Mouse (Mus musculus) thymus, postnatal 10 days (tissue): Measurements from ENCODE around the gene Dclre1a.
"Not testable (repeated sequence)": the region's sequence is repeated elsewhere in the genome, so short reads cannot be mapped to it uniquely, and the experiment has no call there.

Source experiments
- DNase-seq, 2 experiments: peaks; one replicate each; pipeline ENCODE4 v3.0.0; 2021; ENCODE audit warnings: low spot score in 2 of 2

Dclre1a gene

DNA sequence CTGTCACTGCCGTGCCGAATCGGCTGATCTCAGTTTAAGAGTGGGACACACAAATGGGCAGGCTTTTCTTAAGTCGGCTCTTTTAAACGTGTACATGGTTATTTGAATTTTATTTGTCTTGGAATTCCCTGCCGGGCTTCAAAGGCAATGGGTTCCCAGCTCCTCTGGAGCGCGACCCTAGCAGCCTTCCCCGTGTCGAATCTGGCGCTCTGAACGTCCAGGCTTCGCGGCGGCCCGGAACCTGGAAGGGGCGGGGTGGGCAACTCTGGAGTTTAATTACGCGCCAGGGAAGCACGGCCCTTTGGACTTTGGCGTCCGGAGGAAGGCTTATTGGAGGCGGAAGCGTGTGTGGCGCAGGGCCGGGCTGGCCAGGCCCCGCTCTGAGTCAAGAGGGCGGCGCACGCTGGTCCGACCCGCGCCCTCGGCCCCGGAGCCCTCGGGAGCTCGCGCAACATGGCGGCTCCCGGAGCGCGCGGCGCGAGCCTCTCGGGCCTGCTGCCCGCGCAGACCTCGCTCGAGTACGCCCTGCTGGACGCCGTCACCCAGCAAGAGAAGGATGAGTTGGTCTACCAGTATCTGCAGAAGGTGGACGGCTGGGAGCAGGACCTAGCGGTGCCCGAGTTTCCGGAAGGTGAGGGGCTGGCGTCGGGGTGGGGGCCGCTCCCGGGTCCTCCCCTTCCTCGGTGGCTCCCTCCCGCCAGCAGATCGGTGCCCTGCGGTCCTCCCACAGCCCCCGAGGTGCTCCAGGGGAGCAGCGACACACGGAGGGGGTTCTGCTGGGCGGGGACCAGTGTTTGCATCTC, 409 bp upstream of the Dclre1a start, which contains the start of gene Nhlrc2:
Gene Nhlrc2 (plus strand): TSS at position 32 of the 803 bp plus-strand sequence.
- peak; percentile 58 to 66 for DNase-seq

DNA sequence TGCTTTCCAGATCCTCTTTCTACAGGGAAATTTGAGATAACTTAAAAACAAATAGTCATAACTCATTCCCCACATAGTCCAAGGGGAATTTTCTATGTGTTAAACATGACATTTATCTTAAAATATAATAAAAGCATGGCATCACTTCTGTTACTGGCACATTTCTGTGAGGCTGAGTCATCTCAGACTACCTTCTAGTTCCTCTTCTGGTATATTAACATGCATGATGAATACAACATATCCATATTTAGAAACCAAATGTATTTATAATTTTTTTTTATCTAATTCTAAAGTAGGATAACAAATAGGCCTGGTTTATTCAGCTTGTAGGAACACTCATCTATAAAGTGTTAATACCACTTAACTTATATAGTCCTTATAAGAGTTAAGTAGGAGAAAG, 2.0 kb downstream of the Dclre1a start:
- no peak for DNase-seq

DNA sequence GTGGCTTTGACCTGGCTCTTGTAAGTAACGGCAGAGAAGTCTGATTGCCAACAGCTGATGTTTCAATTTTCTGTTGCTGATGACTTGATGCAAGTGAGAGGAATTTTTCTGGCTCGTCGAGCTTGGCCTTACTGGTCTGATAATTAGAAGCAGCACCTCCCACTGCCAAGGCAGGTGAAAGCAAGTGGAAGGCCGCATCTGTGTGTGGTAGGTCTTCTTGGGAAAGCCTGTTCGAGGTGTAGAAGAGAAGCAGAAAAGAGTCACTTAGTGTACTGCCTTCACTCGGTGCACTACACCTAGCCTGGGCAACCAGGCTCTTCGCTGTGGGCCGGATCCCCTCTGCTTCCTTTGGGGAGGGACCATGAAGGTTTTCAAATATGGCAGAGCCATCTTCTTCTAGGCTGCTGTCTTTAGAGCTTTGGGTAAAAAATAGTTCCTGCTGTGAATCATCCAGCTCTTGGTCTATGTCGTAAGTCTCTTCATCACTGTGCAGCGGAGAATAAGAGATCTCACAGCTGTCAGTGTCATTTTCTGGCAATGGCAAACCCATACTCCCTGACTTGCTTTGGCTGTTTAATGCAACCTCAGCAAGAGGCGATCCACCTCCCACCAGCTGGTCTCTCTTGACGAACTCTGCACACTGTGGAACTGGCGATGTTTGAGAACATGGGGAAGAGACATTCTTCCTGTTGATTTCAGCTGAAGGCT, 3.2 kb downstream of the Dclre1a start:
- DNase-seq = no peak

DNA sequence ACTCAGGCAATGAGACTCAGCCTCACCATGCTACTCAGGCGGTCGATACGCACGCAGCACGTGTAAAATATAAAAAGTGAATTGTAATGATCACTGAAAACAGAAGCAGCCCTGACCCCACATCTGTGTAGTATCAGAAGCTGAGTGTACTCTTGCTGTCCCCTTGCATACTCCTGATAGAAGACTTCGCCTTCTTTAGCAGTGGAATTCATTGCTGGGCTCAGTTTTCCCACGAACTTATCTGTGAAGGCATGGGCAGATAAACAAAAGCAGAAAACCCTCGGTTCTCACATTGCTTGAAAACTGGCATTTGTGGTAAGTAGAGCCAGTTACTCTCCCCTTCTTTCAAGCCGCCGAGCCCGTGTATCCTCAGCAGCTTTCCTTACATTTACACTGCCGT, 4.7 kb downstream of the Dclre1a start:
- DNase-seq = no peak

DNA sequence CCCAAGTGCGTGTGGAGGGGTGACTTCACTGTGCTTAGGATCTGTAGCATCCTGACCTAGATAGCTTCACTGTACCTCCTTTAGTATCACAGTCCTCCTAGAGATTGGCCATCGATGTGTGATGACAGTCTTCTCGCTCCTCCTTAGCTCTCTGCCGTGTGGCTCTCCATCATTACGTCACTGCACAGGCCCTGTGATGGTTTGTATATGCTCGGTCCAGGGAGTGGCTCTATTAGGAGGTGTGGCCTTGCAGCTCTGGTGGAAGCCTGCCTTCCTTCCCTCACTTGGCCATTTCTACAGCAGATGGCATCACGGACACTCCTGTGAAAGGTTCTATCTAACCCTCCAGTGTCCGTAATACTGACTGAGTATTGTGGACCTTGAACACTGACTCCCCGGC, 12.3 kb downstream of the Dclre1a start:
- no peak for DNase-seq

DNA sequence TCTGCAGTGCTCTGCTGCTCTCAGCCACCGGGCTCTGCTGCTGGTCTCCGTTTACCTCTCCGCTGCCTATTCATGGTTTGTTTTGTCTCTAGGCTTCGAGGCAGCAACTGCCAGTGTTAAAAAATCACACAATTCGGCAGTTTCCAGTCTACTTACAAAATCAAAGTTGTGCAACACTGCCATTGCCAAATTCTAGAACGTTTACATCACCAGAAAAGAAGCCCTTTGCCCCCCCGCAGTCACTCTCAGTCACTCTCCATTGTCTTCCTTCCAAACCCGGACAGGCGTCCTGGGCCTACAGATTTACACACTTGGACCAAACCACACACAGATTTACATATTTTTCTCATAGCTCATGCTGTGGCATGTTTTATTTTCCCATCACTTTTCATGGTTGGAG, 13.0 kb downstream of the Dclre1a start:
- no peak for DNase-seq

DNA sequence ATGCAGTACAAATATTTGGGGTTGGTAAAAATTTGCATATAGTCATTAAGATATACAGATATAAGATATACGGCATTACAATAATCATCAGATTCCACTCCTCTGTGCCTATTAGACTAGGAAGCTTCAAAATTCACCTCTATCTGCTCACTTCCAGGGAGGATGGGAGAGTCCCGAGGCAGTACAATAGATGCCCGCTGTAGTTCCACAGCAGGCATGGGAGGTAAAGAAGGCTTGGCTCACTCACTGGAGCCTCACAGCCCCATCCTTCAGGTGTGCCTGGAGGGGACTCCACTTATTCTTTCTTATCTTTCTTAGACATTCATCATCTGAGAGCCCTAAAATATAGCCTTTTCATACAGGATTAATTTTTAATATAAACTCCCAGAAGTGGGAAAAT, 13.7 kb downstream of the Dclre1a start:
- no peak for DNase-seq

DNA sequence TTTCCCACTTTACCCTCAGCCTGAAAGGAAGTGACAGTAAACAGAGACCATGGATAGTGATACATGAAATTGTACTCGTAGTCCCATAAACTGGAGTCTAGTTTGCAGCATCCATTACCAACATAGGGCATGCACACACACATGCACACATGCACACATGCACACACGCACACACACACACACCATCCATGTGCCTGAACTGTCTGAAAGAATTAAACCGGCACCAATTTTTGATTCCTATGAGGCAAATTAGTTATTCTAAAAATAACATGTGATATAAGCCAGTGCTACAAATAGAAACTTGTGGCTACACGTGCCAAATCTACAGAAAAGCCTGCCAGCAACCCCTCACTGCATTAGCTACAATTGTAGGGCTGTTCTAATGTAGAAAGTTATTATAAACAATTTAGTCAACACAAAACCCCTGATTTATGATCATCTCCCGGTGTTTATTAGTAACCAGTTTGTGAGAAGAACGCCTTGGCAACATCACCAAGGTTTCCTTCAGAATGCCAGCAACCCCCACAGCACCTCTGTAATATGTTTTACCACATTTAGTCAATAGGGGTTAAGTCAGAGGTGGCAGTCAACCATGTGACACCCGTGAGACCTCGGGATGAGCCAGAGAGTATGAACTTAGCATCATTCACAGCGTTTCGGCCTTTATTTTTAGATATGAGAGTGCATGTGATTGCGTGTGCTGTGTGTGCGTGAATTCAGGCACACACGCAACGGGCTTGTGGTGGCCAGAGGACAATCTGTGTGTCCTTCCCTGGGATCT, 14.5 kb downstream of the Dclre1a start:
- DNase-seq = no peak

DNA sequence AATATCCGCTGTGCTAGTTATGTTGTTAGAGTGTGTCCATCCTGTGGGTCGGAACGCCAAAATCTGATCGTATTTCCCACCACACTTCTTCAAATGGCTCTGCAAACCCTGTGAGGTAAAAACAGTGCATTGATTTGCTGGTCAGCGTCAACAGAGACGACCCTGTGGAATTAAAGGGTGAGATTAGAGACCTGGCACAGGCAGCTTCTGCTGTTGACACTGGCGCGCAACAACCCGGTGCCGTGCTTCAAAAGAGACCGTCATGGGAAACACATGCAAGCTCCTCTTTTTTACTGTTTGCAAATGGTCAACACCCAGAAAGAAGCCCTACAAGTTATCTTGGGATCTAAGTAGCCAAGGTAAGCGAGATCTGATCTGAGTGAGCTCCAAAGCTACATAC, 16.8 kb downstream of the Dclre1a start:
- no peak for DNase-seq

DNA sequence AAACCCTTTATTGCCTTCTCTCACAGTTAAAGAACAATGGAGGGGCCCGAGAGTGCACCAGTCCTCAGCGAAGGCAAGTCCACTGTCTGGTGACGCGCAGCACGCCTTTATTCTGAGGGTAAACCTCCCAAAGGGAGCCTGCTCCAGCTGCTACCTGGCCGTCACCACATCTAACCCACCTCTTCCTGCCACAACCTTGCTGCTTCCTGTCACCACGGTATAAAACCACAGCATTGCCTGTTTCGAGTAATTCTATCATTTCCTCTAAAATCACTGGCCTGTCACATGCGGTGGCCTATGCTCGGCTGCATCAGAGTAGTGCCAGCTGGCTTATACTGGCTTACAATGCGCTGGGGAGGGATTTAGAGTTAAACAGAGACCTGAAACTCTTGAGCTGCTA, 17.5 kb downstream of the Dclre1a start:
- DNase-seq = not testable (repeated sequence)

DNA sequence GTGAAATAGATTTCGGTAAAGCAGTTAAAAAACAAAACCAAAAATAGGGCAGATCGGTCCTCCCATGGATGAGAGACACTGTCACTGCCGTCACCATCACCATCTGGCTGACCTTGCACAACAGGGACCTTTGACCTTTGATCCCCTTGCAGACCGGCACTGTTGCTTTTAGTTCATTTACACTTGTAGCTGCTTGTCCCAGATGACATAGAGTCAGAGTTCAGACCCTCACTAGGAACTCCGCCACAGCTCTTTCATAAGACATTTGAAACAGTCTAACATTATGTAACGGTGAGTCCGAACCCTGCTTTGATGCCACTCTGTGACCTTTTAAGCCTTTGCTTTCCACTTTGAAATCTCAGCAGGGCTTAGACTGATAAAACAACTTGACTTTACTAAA, 28.6 kb downstream of the Dclre1a start:
- DNase-seq = not testable (repeated sequence)

DNA sequence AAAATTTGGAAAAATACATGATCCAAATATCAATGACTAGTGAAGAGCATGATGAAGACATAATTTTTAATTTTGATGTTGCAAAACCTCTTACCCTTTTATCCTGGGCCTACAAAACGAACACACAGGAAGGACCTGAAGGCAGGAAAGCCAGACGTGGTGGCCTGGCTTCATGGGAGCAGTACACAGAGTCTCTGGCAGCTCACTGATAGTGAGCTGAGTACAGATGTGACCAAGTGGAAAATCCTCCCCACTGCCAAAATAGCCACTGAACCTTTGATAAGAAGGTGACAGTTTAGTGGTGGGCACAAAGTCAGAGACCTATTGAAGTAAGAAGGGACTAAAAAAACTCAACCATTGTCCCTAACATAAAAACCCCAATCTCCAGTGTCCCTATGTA, 34.5 kb downstream of the Dclre1a start:
- DNase-seq = not testable (repeated sequence)

DNA sequence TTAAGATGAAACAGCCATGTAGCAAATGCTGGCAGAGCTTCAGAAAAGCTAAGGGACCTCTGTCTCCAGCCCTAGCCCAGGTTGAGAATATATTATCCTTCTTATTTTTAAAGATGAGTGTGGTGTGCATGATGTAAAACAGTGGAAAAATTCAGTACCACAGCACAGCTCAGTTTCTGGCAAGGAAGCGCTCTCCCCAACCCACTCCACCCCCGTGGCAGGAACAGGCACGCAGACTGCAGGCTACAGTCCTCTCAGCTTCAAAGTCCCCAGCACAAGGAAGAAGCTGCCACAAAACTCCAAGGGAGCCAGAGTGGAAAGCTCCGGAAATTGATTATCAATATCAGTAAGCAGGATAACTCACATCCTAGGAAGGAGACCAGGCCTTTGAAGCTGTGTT, 36.8 kb downstream of the Dclre1a start:
- DNase-seq = not testable (repeated sequence)

DNA sequence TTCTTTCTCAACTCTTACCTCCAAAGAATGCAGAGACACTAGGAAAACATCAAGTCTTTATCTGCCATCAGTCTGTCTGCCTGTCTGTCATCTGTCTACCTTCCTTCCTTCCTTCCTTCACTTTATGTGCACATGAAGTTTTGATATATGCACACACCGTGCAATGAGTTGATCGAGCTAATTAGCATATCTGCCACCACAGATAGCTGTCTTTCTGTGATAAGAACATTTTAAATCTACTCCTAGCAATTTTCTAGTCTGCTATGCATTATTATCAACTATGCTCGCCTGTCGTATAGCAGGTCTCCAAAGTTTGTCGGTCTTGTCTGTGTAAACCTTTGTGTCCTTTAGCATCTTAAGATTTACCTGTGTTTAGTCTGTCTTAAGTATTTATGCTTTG, 44.5 kb downstream of the Dclre1a start:
- not testable (repeated sequence) for DNase-seq

DNA sequence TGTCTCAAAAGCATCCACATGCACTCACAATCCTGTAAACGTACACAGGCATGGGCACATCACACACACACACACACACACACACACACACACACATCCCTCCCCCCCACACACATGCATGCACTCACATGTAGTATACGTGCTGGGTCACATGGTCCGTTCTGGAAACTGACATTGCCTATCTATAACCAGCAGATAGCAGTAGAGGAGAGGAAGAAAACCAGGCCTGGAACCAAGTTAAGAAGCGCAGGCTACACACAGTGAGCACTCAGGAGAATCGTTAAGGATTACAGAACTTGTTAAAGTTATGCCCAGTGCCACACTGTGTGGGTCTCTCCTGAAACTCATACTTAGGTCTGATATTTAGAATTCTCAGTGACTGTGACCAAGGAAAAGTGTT, 45.0 kb downstream of the Dclre1a start:
- not testable (repeated sequence) for DNase-seq

DNA sequence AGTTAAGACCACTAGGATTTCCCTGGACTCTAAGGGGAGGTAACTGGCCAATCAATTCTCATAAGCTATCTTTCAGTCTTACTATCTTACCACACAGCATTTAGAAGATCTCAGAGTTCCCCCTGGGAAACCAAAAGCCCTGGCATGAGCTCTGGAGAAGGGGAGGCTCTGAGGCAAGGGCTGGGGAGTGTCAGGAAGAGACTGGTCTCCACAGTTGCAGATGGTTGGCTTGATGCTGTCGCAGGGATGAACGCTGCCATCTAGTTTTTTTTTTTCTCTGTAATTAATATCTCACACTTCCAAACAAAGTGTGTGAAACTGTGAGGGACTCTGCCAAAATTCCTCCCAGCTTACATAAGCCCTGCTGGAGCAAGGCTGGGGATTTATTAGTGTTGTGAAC, 53.9 kb downstream of the Dclre1a start:
- not testable (repeated sequence) for DNase-seq

DNA sequence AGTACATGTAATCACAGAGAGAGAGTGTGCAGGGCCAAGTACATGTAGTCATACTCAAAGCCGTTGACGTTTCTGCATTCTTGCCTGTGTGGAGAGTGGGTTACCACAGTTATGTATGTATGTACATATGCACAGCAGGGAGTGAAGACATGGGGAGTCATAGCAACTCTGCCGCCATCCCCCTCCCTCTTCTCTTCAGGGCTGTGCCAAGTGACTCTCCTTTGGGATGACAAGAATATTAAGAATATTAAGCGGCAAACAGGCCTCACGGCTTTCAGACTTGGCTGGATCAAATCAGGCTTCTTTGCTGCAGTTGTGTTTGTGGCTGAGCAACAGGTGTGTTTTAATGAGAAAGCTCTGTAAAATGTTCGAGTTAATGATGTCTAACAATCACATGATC, 58.4 kb downstream of the Dclre1a start:
- DNase-seq = no peak

DNA sequence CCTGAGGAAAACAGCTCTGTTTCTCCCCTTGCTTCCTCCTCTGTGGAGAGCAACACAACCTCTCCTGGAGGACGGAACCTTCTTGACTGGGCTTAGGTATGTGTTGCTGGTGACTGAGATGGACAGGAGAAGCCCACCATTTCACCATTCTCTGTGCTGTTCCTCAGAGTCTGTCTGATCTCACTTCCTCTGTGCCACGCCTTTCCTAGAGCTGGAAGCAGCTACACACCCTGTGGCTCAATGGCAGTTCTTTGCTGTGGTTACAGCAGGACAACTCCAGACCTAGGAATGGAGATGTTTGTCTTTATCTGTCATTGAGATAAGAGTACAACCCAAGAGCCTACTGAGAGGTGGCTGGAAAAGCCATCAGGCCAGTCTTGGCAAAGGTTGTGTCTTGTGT, 60.7 kb downstream of the Dclre1a start:
- DNase-seq = no peak

DNA sequence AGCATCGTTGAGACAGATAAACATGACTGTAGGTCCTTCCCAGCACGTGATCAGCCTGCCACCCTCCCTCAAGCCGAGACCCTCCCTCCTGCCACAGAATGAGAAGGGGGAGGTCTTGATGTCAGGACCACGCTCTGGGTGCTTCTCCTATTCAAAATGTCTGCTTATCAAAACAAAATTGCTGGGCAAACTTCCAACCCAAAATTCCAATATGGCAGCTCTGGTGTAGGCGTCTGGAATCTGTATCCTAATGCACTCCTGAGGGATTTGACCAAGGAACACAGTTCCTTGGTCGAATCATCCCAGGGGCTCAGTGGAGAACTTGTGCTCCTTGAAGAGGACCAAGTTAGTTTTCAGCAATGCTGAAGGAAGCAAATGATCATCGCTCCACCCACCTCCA, 61.1 kb downstream of the Dclre1a start:
- DNase-seq = no peak

DNA sequence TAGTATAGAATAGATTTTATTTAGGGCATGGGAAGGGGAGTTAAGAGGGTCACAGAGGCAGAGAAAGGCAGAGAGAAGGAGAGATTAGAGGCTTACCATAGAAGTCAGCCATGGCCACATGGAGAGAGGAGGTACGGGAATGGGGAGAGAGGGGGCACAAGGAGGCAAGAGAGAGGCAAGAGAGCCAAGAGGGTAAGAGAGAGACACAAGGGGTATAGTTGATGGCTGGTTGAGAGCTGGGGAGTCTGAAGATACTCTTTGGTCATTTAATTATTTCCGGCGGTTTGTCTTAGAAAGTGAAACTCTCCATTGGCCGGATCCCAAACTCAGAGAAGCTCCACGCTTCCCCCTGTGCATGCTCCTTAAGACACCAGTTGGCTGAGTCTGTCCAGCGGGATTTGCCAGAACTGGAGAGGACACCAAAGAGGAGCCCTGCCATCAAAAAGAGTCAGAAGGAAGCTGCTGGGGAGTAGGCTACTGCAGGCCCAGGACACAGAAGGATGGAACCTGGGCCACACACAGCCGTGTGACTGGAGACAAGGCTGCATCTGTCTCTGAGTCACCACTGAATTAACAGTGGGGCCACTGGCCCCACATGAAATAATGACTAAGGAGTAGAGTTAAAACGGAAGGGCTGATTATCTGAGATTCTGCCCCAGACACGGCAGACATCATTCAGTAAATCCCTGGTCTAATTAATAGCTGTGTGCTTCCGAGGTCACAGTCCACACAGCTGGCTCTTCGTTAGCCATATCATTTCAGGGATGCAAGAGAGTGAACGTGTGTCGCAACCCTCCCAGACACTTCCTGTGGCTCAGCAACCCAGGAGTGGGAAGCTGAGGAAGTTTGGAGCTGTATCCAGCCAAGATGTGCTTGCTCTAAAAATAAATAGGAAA, 62.4 kb downstream of the Dclre1a start:
- DNase-seq = no peak

DNA sequence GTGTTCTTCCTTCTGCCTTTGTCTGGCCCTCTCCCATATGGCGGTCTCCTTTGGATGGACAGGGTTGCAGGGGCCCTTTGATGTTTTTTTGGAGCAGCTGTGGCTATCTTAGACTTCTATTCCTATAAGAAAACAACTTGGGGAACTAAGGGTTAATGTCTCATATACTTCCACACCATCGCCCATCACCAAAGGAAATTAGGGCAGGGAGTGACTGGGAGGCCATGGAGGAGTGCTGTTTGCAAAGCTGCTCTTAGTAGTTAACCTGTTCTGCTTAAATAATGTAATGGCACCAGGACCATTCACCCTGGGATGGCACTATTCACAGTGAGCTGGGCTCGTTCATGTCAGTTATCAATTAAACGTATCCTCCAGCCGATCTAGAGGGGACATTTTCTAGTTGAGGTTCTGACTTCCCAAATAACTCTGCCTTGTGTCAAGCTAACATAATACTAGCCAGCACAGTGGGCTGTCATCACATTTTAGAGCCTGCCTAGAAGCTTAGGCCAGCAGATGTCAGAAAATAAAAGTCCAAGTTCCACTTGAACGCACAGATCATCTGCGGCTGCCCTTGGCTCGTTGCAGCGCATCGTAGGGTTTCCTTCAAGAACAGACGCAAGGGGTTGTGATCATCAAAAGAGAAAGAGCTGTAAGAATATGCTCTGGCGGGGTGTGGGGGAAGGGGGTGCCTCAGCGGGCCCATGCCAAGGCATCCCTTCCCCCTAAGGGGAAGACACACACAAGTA, 63.2 kb downstream of the Dclre1a start:
- DNase-seq = no peak
